Mouse (Mus musculus): ENCODE data around the gene Aplp2.

Aplp2 gene

GRCm38 (mm10) chr9:31211690-31212499 is at the start of gene Aplp2:
Gene Aplp2, minus strand, starts transcription at chr9:31211815.
- DNase-seq (ENCODE audit: extremely low read depth, low read depth, low spot score): peak; percentile 88

GRCm38 (mm10) chr9:31260219-31260618 is 48.6 kb upstream of the Aplp2 start:
- DNase-seq (ENCODE audit: extremely low read depth, low read depth, low spot score): no peak

GRCm38 (mm10) chr9:31258237-31258636 is 46.6 kb upstream of the Aplp2 start:
- DNase-seq (ENCODE audit: extremely low read depth, low read depth, low spot score): no peak

GRCm38 (mm10) chr9:31255953-31256352 is 44.3 kb upstream of the Aplp2 start:
- no peak for DNase-seq (ENCODE audit: extremely low read depth, low read depth, low spot score)

- DNase-seq (ENCODE audit: extremely low read depth, low read depth, low spot score): no peak
Measured at GRCm38 (mm10) chr9:31254697-31255004, 43.0 kb upstream of the Aplp2 start.

GRCm38 (mm10) chr9:31253866-31254696 is 42.5 kb upstream of the Aplp2 start:
- no peak for DNase-seq (ENCODE audit: extremely low read depth, low read depth, low spot score)

GRCm38 (mm10) chr9:31253311-31253734 is 41.7 kb upstream of the Aplp2 start:
- DNase-seq (ENCODE audit: extremely low read depth, low read depth, low spot score): no peak

- DNase-seq (ENCODE audit: extremely low read depth, low read depth, low spot score): no peak
Measured at GRCm38 (mm10) chr9:31252182-31252799, 40.7 kb upstream of the Aplp2 start.

- no peak for DNase-seq (ENCODE audit: extremely low read depth, low read depth, low spot score)
Measured at GRCm38 (mm10) chr9:31247447-31248220, 36.0 kb upstream of the Aplp2 start.

- DNase-seq (ENCODE audit: extremely low read depth, low read depth, low spot score): no peak
Measured at GRCm38 (mm10) chr9:31246421-31246820, 34.8 kb upstream of the Aplp2 start.

- no peak for DNase-seq (ENCODE audit: extremely low read depth, low read depth, low spot score)
Measured at GRCm38 (mm10) chr9:31245006-31245405, 33.4 kb upstream of the Aplp2 start.

GRCm38 (mm10) chr9:31243939-31244333 is 32.3 kb upstream of the Aplp2 start:
- DNase-seq (ENCODE audit: extremely low read depth, low read depth, low spot score): no peak

- no peak for DNase-seq (ENCODE audit: extremely low read depth, low read depth, low spot score)
Measured at GRCm38 (mm10) chr9:31243306-31243938, 31.8 kb upstream of the Aplp2 start.

- DNase-seq (ENCODE audit: extremely low read depth, low read depth, low spot score): no peak
Measured at GRCm38 (mm10) chr9:31241208-31241699, 29.6 kb upstream of the Aplp2 start.

- DNase-seq (ENCODE audit: extremely low read depth, low read depth, low spot score): no peak
Measured at GRCm38 (mm10) chr9:31240522-31241207, 29.1 kb upstream of the Aplp2 start.

- no peak for DNase-seq (ENCODE audit: extremely low read depth, low read depth, low spot score)
Measured at GRCm38 (mm10) chr9:31239551-31239950, 27.9 kb upstream of the Aplp2 start.

- DNase-seq (ENCODE audit: extremely low read depth, low read depth, low spot score): no peak
Measured at GRCm38 (mm10) chr9:31238526-31238925, 26.9 kb upstream of the Aplp2 start.

GRCm38 (mm10) chr9:31236079-31236478 is 24.5 kb upstream of the Aplp2 start:
- no peak for DNase-seq (ENCODE audit: extremely low read depth, low read depth, low spot score)

GRCm38 (mm10) chr9:31235489-31235888 is 23.9 kb upstream of the Aplp2 start:
- no peak for DNase-seq (ENCODE audit: extremely low read depth, low read depth, low spot score)

- DNase-seq (ENCODE audit: extremely low read depth, low read depth, low spot score): no peak
Measured at GRCm38 (mm10) chr9:31235030-31235429, 23.4 kb upstream of the Aplp2 start.
